Mouse (Mus musculus) heart, postnatal 0 days (tissue): ENCODE data around the gene Hnf1b. TPM values are rescaled to one million over a fixed set of nuclear protein-coding genes. Genes with fewer than 3 reads are reported as not detected.

Source experiments
- ATAC-seq: fragments of 200-750 bp; cut with Nextera tagmentation; 2 replicates; pipeline ENCODE4 v1.8.0; 2017; ENCODE audit warnings: low read depth, moderate number of reproducible peaks, moderate library complexity; ENCODE audit not compliant: insufficient read depth
- DNase-seq: peaks from one replicate; pipeline ENCODE4 v3.0.0-alpha.2; 2016; ENCODE audit warnings: low spot score
- H3K27ac ChIP-seq: fragments of 300-500 bp; sonication (generic); 2 replicates; pipeline ENCODE4 v1.5.1; 2014; ENCODE audit warnings: low read depth, mild to moderate bottlenecking
- H3K27me3 ChIP-seq: fragments of 300-500 bp; sonication (generic); 2 replicates; pipeline ENCODE4 v1.6.1; 2014; ENCODE audit warnings: low read length, mixed read lengths; ENCODE audit not compliant: control insufficient read depth, insufficient read depth
- H3K36me3 ChIP-seq: fragments of 300-500 bp; sonication (generic); replicated peaks from 2 replicates; pipeline ENCODE4 v1.6.1; 2014; ENCODE audit warnings: low read length, mixed read lengths; ENCODE audit not compliant: control insufficient read depth, insufficient read depth
- H3K4me1 ChIP-seq: fragments of 300-500 bp; sonication (generic); 2 replicates; pipeline ENCODE4 v1.6.1; 2014; ENCODE audit warnings: antibody characterized with exemption; ENCODE audit not compliant: control insufficient read depth, insufficient read depth
- H3K4me2 ChIP-seq: fragments of 300-500 bp; sonication (generic); 2 replicates; pipeline ENCODE4 v1.6.1; 2014; ENCODE audit warnings: low read depth, mild to moderate bottlenecking, low read length, moderate library complexity
- H3K4me3 ChIP-seq: fragments of 300-500 bp; sonication (generic); 2 replicates; pipeline ENCODE4 v1.5.1; 2014; ENCODE audit warnings: low read depth, low read length
- H3K9ac ChIP-seq: fragments of 300-500 bp; sonication (generic); replicated peaks from 2 replicates; pipeline ENCODE4 v1.6.1; 2014; ENCODE audit warnings: low read depth, low read length, mixed read lengths
- H3K9me3 ChIP-seq: fragments of 300-500 bp; sonication (generic); replicated peaks from 2 replicates; pipeline ENCODE4 v1.6.1; 2016; ENCODE audit warnings: low read length; ENCODE audit not compliant: control insufficient read depth
- CTCF ChIP-seq: IDR thresholded peaks from 2 replicates; pipeline ENCODE4 v1.5.1; 2016; ENCODE audit warnings: antibody characterized with exemption, control low read depth, low read depth
- EP300 ChIP-seq: IDR thresholded peaks from 2 replicates; pipeline ENCODE4 v1.6.1; 2016; ENCODE audit warnings: antibody characterized with exemption, low read depth
- WGBS: fragments of 180-500 bp; shearing (Covaris S2); extraction: QIAGEN DNeasy Blood & Tissue Kit; methylation state at CpG from one replicate; pipeline ENCODE4 v1.1.7; 2014; 5-methylcytosine and 5-hydroxymethylcytosine counted together
- polyA plus RNA-seq: library from polyadenylated mRNA; unstranded; fragments of >200 nt; fragmentation: Nextera tagmentation; extraction: Ambion mirVana; gene quantifications from 2 replicates; pipeline ENCODE4 v1.2.1, GENCODE M21; 2015
- total RNA-seq: library from RNA; depleted of rRNA; stranded (reverse); fragments of >200 nt; gene quantifications from 2 replicates; pipeline ENCODE4 v1.2.3, GENCODE M21; 2014; ENCODE audit warnings: low replicate concordance

Hnf1b gene
- total and polyA plus RNA-seq, 2 experiments from 2014 or later, result not detected

- no peak overlapping the region for H3K4me2 ChIP-seq
- H3K9ac ChIP-seq, result no peak overlapping the region
- no peaks in the 10 kb centered on the region for H3K4me1 ChIP-seq
- WGBS, result 63% methylated on average over 7 of the region's 7 CpGs
- TF ChIP-seq EP300, result no peak
- no peaks in the 10 kb centered on the region for H3K27me3 ChIP-seq
- no peak for DNase-seq
- H3K4me3 ChIP-seq, result no peak overlapping the region
- no peak overlapping the region for H3K27ac ChIP-seq
- no peaks in the 10 kb centered on the region for H3K9me3 ChIP-seq
- no peak for ATAC-seq
- no peaks in the 10 kb centered on the region for H3K36me3 ChIP-seq
Observed at GRCm38 (mm10) chr11:83897569-83897968, 47.7 kb downstream of the Hnf1b start.

DNA sequence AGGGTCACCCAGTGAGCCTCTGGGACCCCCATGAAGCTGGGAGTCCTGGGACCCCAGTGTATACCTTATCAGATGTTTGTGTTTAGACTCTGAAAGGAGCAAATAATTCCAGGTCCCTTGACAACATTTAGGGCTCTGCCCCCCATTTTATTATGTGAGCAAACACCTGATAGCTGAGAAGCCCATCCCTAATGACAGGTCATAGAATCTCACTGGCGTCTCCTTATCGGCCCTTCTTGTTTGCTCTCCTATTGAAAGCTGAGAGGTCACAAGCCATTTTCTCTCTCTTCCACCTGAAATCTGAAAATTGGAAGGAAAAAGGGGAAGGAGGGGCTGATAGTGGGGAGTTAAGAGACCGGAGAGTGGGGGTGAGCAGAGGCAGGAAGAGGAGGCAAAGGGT lies 52.9 kb downstream of the Hnf1b start:
- no peak for TF ChIP-seq CTCF
- Histone ChIP-seq H3K36me3 (no peaks in the 10 kb centered on the region), H3K9me3 (no peaks in the 10 kb centered on the region), H3K4me2 (no peak overlapping the region), H3K9ac (no peak overlapping the region), H3K27me3 (no peaks in the 10 kb centered on the region), H3K4me1 (no peaks in the 10 kb centered on the region), H3K4me3 (no peak overlapping the region), H3K27ac (no peak overlapping the region)
- 68% methylated on average over 3 of the region's 3 CpGs for WGBS
- no peak for DNase-seq
- ATAC-seq, result no peak

DNA sequence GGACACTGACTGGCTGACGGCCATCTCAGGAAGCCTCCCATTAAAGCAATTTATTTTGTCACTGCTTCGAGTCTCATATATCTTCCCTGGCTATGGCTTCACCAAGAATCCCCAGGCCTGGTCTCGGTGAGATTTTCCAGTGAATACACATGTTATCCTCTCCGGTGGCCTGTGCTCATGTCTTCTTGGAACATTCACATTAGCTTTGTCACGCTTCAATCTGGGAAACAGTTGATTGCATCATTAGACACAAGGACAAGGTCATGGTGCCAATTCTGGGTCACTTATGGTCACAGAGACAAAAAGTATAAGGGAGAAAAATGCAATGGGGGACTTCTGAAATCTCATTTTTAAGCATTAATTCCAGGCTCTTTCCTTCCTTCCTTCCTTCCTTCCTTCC lies 55.9 kb downstream of the Hnf1b start:
- 80% methylated on average over 5 of the region's 5 CpGs for WGBS
- no peak overlapping the region for H3K4me2 ChIP-seq
- no peaks in the 10 kb centered on the region for H3K9me3 ChIP-seq
- no peak for ATAC-seq
- no peak overlapping the region for H3K27ac ChIP-seq
- H3K27me3 ChIP-seq, result 0 out of 2 replicates have a peak, but pooled peaks cover 2% of the 10 kb centered on the region
- no peak for DNase-seq
- no peak for TF ChIP-seq CTCF
- TF ChIP-seq EP300, result no peak
- no peak overlapping the region for H3K4me3 ChIP-seq
- no peaks in the 10 kb centered on the region for H3K36me3 ChIP-seq
- no peaks in the 10 kb centered on the region for H3K4me1 ChIP-seq
- H3K9ac ChIP-seq, result no peak overlapping the region

DNA sequence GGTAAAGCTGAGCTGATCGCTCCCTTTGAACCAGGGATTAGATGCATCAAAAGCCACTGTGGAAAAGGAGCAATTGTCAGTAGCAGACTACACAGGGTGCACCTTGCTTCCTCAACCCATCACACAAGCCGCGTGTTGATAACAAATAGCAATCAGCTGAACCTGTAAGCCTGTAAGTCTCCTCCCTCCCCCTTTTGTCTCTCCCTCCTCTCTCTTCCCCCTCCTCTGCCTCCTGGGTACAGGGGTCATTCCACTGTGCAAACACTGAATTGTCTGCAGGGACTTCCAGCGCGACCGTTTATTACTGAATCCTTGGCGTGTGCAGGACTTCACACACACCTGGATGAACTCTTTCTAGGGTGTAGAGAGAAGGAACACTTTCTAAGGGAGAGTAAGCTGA lies 58.5 kb downstream of the Hnf1b start:
- Histone ChIP-seq H3K27ac (no peak overlapping the region), H3K4me1 (no peaks in the 10 kb centered on the region), H3K9ac (no peak overlapping the region), H3K9me3 (no peaks in the 10 kb centered on the region), H3K36me3 (no peaks in the 10 kb centered on the region), H3K27me3 (0 out of 2 replicates have a peak, but pooled peaks cover 2% of the 10 kb centered on the region), H3K4me3 (no peak overlapping the region), H3K4me2 (no peak overlapping the region)
- TF ChIP-seq CTCF (no peak), EP300 (no peak)
- no peak for DNase-seq
- 51% methylated on average over 7 of the region's 7 CpGs for WGBS
- ATAC-seq, result no peak

- Histone ChIP-seq H3K27ac (no peak overlapping the region), H3K4me2 (no peak overlapping the region), H3K36me3 (no peaks in the 10 kb centered on the region), H3K9me3 (no peaks in the 10 kb centered on the region), H3K9ac (no peak overlapping the region), H3K27me3 (no peaks in the 10 kb centered on the region), H3K4me3 (no peak overlapping the region), H3K4me1 (no peaks in the 10 kb centered on the region)
- 59% methylated on average over 8 of the region's 8 CpGs for WGBS
- TF ChIP-seq CTCF, result no peak
- TF ChIP-seq EP300, result no peak
- no peak for DNase-seq
- no peak for ATAC-seq
Observed at GRCm38 (mm10) chr11:83913824-83914311, 64.0 kb downstream of the Hnf1b start.

DNA sequence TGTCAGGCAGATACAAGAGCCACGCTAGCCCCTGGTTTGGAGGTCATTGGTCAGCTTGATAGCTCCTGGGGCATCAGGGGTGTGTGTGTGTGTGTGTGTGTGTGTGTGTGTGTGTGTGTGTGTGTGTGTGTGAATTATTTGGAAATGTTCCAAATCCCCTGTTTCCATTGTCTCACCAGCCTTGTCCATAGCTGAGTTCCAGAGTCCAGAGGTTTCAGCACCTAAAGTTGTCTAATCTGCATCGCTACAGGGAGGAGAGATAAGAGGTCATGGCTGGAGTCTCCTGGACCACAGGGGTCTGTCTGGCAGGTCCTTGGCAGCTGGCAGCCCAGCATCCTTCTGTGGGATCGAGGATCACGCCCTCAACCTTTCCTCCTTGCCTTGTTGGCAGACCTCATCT lies 64.6 kb downstream of the Hnf1b start:
- H3K27ac ChIP-seq, result no peak overlapping the region
- no peaks in the 10 kb centered on the region for H3K36me3 ChIP-seq
- H3K4me3 ChIP-seq, result no peak overlapping the region
- H3K4me2 ChIP-seq, result no peak overlapping the region
- H3K9ac ChIP-seq, result no peak overlapping the region
- H3K4me1 ChIP-seq, result no peaks in the 10 kb centered on the region
- TF ChIP-seq EP300 (no peak), CTCF (no peak)
- 46% methylated on average over 4 of the region's 4 CpGs for WGBS
- H3K9me3 ChIP-seq, result no peaks in the 10 kb centered on the region
- no peaks in the 10 kb centered on the region for H3K27me3 ChIP-seq
- ATAC-seq (no peak), DNase-seq (no peak)
